Comparison of ENCODE assay signal across 21 mouse cellular contexts in the genomic region with DNA sequence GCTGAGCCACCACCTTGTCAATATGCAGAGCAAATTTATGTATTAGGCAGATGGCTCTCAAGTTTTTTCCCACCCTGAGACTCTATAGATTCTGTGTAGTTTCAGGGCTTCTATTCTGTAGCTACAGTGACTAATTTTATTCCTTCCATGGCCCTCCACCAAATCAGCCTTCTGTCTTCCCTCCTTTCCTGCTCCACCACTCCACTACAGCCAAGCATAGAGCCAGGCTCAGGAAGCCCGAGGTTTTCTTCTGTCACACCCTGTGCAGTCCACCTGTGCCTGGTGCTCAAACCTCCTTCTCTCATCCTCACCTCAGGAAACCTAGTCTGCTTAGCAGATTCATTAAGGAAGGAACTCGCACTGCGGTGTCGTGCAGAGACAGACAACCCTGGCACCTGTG. TPM values are rescaled to one million over a fixed set of nuclear protein-coding genes. Genes with fewer than 3 reads are reported as not detected.
"Had no signal": no experiment of that assay in that cellular context is flagged by ENCODE, and none has a peak within 500 bp of the region (broad histone marks: within the 10 kb centered on the region; RNA-seq: fewer than 3 reads in every experiment).

No protein-coding gene starts in this region.

- H3K36me3 ChIP-seq: kidney, embryonic 15.5 days; limb, embryonic 12.5 days; limb, embryonic 15.5 days; midbrain, embryonic 12.5 days; midbrain, embryonic 15.5 days; neural tube, embryonic 12.5 days; neural tube, embryonic 15.5 days had no signal

- H3K27me3 ChIP-seq: kidney, embryonic 15.5 days; limb, embryonic 12.5 days; limb, embryonic 15.5 days; midbrain, embryonic 12.5 days; midbrain, embryonic 15.5 days; neural tube, embryonic 12.5 days; neural tube, embryonic 15.5 days had no signal

- H3K9me3 ChIP-seq: kidney, embryonic 15.5 days; limb, embryonic 12.5 days; limb, embryonic 15.5 days; midbrain, embryonic 12.5 days; midbrain, embryonic 15.5 days; neural tube, embryonic 12.5 days; neural tube, embryonic 15.5 days had no signal

- ATAC-seq: lung, postnatal 0 days; midbrain, embryonic 15.5 days had no signal

- H3K9ac ChIP-seq: kidney, embryonic 15.5 days; limb, embryonic 12.5 days; limb, embryonic 15.5 days; liver, embryonic 14.5 days; liver, postnatal 0 days; lung, embryonic 14.5 days; midbrain, embryonic 12.5 days; midbrain, embryonic 15.5 days; neural tube, embryonic 12.5 days; neural tube, embryonic 15.5 days had no signal

- H3K4me1 ChIP-seq: kidney, embryonic 15.5 days; limb, embryonic 12.5 days; limb, embryonic 15.5 days; midbrain, embryonic 12.5 days; midbrain, embryonic 15.5 days; neural tube, embryonic 12.5 days; neural tube, embryonic 15.5 days had no signal

- H3K27ac ChIP-seq: kidney, embryonic 15.5 days; limb, embryonic 12.5 days; limb, embryonic 15.5 days; liver, embryonic 14.5 days; macrophage; midbrain, embryonic 12.5 days; midbrain, embryonic 15.5 days; neural tube, embryonic 12.5 days; neural tube, embryonic 15.5 days had no signal

- H3K4me2 ChIP-seq: kidney, embryonic 15.5 days; limb, embryonic 12.5 days; limb, embryonic 15.5 days; liver, embryonic 11.5 days; lung, embryonic 14.5 days; midbrain, embryonic 12.5 days; midbrain, embryonic 15.5 days; neural tube, embryonic 12.5 days; neural tube, embryonic 15.5 days had no signal

- H3K4me3 ChIP-seq: kidney, embryonic 15.5 days; limb, embryonic 12.5 days; limb, embryonic 15.5 days; midbrain, embryonic 12.5 days; midbrain, embryonic 15.5 days; neural tube, embryonic 12.5 days; neural tube, embryonic 15.5 days had no signal

- DNase-seq: kidney, adult 8-10 months; kidney, postnatal 10 days; kidney, postnatal 36 days; left cerebral cortex, postnatal 4 days; liver, postnatal 0 days; lung, embryonic 14.5 days; right cerebral cortex, adult 18-20 months; right cerebral cortex, postnatal 25 days; thymus, adult 18-20 months; thymus, postnatal 36 days had no signal

RNA-seq across cellular contexts. Expression of a gene that starts 51.1 kb away (rescaled TPM):
- polyA plus RNA-seq: macrophage had no signal
